Mouse (Mus musculus) CH12.LX (cell line): ENCODE data around the gene Mien1. TPM values are rescaled to one million over a fixed set of nuclear protein-coding genes. Genes with fewer than 3 reads are reported as not detected.

ENCODE experiments used
- DNase-seq: peaks from one replicate; pipeline ENCODE4 v3.0.0-alpha.2; 2013; ENCODE audit errors: extremely low read depth
- H3K27ac ChIP-seq: 2 replicates; pipeline ENCODE4 v1.5.1; 2012; ENCODE audit warnings: low read depth, mild to moderate bottlenecking, control low read depth, moderate library complexity; ENCODE audit not compliant: insufficient read depth
- H3K27me3 ChIP-seq: replicated peaks from 2 replicates; pipeline ENCODE3; 2012; ENCODE audit warnings: inconsistent platforms
- H3K36me3 ChIP-seq, 2 experiments: replicated peaks in 1 of 2; 2 replicates each; pipeline versions ENCODE3 to v1.6.1; 2012; ENCODE audit warnings: inconsistent platforms in 1 of 2, low read length in 1 of 2, mild to moderate bottlenecking in 1 of 2, mixed read lengths in 1 of 2, moderate library complexity in 1 of 2; ENCODE audit not compliant: control insufficient read depth in 1 of 2, insufficient read depth in 1 of 2
- H3K4me1 ChIP-seq, 2 experiments: 2 replicates each; pipeline ENCODE4 v1.6.1; 2012; ENCODE audit warnings: inconsistent platforms in 1 of 2, moderate library complexity in 1 of 2; ENCODE audit not compliant: insufficient read depth in 2 of 2, control insufficient read depth in 1 of 2
- H3K4me2 ChIP-seq: 2 replicates; pipeline ENCODE4 v1.6.1; 2012; ENCODE audit warnings: low read depth, mild to moderate bottlenecking, control low read depth; ENCODE audit not compliant: poor library complexity, insufficient read depth, severe bottlenecking
- H3K4me3 ChIP-seq, 3 experiments: fragments of 150-350 bp in 1 of 3; sonication (generic) in 1 of 3; replicated peaks in 1 of 3; 2 replicates each; pipeline versions ENCODE3 to v1.5.1; 2011 to 2012; ENCODE audit warnings: low read depth in 2 of 3, low read length in 2 of 3, mild to moderate bottlenecking in 2 of 3, moderate library complexity in 2 of 3, control low read depth in 1 of 3, improper control_type of control experiment in 1 of 3, inconsistent platforms in 1 of 3, mixed read lengths in 1 of 3; ENCODE audit not compliant: poor library complexity in 1 of 3
- H3K79me2 ChIP-seq: replicated peaks from 2 replicates; pipeline ENCODE4 v1.6.1; 2012; ENCODE audit warnings: mild to moderate bottlenecking, moderate library complexity; ENCODE audit not compliant: control insufficient read depth, poor library complexity, insufficient read depth, severe bottlenecking; ENCODE audit errors: extremely low read depth
- H3K9ac ChIP-seq: 2 replicates; pipeline ENCODE4 v1.6.1; 2012; ENCODE audit warnings: low read depth, mild to moderate bottlenecking, control low read depth, moderate library complexity; ENCODE audit not compliant: insufficient read depth
- H3K9me3 ChIP-seq: replicated peaks from 2 replicates; pipeline ENCODE3; 2012; ENCODE audit warnings: low read length, inconsistent platforms, mixed read lengths
- BHLHE40 ChIP-seq: IDR thresholded peaks from 2 replicates; pipeline ENCODE4 v1.6.1; 2011; ENCODE audit warnings: mild to moderate bottlenecking, low read depth, low read length, improper control_type of control experiment
- CHD1 ChIP-seq: IDR thresholded peaks from 2 replicates; pipeline ENCODE4 v1.6.1; 2012; ENCODE audit warnings: low read depth, low read length, improper control_type of control experiment, inconsistent platforms
- CHD2 ChIP-seq: IDR thresholded peaks from 2 replicates; pipeline ENCODE4 v1.6.1; 2011; ENCODE audit warnings: low read length, improper control_type of control experiment
- CTCF ChIP-seq, 2 experiments: IDR thresholded peaks in 1 of 2; conservative IDR thresholded peaks in 1 of 2; 2 replicates each; pipeline ENCODE4 v1.5.1; 2011 to 2012; ENCODE audit warnings: low read depth in 2 of 2, low read length in 2 of 2, improper control_type of control experiment in 1 of 2, inconsistent platforms in 1 of 2, mild to moderate bottlenecking in 1 of 2, moderate library complexity in 1 of 2
- E2F4 ChIP-seq: IDR thresholded peaks from 2 replicates; pipeline ENCODE4 v1.6.1; 2011; ENCODE audit warnings: low read depth, low read length, improper control_type of control experiment; ENCODE audit not compliant: insufficient replicate concordance
- ELF1 ChIP-seq: IDR thresholded peaks from 2 replicates; pipeline ENCODE4 v1.6.1; 2014; ENCODE audit warnings: low read depth, mild to moderate bottlenecking, inconsistent platforms, low read length, improper control_type of control experiment
- EP300 ChIP-seq: IDR thresholded peaks from 2 replicates; pipeline ENCODE4 v1.6.1; 2011; ENCODE audit warnings: low read length, improper control_type of control experiment
- ETS1 ChIP-seq: conservative IDR thresholded peaks from 2 replicates; pipeline ENCODE4 v1.6.1; 2012; ENCODE audit warnings: low read depth, mild to moderate bottlenecking, inconsistent platforms, low read length, improper control_type of control experiment, moderate library complexity
- GABPA ChIP-seq: IDR thresholded peaks from 2 replicates; pipeline ENCODE4 v1.6.1; 2012; ENCODE audit warnings: low read depth, low read length, improper control_type of control experiment, inconsistent platforms; ENCODE audit not compliant: insufficient replicate concordance
- HCFC1 ChIP-seq: IDR thresholded peaks from 2 replicates; pipeline ENCODE4 v1.6.1; 2012; ENCODE audit warnings: low read depth, mild to moderate bottlenecking, inconsistent platforms, low read length, improper control_type of control experiment
- IRF4 ChIP-seq: IDR thresholded peaks from 2 replicates; pipeline ENCODE4 v1.6.1; 2014; ENCODE audit warnings: low read depth, mild to moderate bottlenecking, inconsistent platforms, low read length, improper control_type of control experiment
- JUN ChIP-seq: IDR thresholded peaks from 2 replicates; pipeline ENCODE4 v1.6.1; 2011; ENCODE audit warnings: low read depth, mild to moderate bottlenecking, low read length, improper control_type of control experiment, moderate library complexity; ENCODE audit not compliant: insufficient read depth
- JUND ChIP-seq: conservative IDR thresholded peaks from 2 replicates; pipeline ENCODE4 v1.6.1; 2011; ENCODE audit warnings: low read depth, low read length, improper control_type of control experiment
- KAT2A ChIP-seq: IDR thresholded peaks from 2 replicates; pipeline ENCODE4 v1.6.1; 2012; ENCODE audit warnings: low read length, improper control_type of control experiment, inconsistent platforms; ENCODE audit not compliant: insufficient replicate concordance
- MAFK ChIP-seq: IDR thresholded peaks from 2 replicates; pipeline ENCODE4 v1.6.1; 2011; ENCODE audit warnings: low read length, improper control_type of control experiment; ENCODE audit not compliant: insufficient replicate concordance
- MAX ChIP-seq: IDR thresholded peaks from 2 replicates; pipeline ENCODE4 v1.6.1; 2011; ENCODE audit warnings: low read length, improper control_type of control experiment
- MAZ ChIP-seq: IDR thresholded peaks from 2 replicates; pipeline ENCODE4 v1.6.1; 2012; ENCODE audit warnings: low read depth, mild to moderate bottlenecking, inconsistent platforms, low read length, improper control_type of control experiment, moderate library complexity
- MEF2A ChIP-seq: IDR thresholded peaks from 2 replicates; pipeline ENCODE4 v1.6.1; 2014; ENCODE audit warnings: low read depth, mild to moderate bottlenecking, inconsistent platforms, low read length, improper control_type of control experiment, borderline replicate concordance
- MXI1 ChIP-seq: IDR thresholded peaks from 2 replicates; pipeline ENCODE4 v1.6.1; 2011; ENCODE audit warnings: mild to moderate bottlenecking, low read depth, low read length, improper control_type of control experiment
- MYC ChIP-seq: IDR thresholded peaks from 2 replicates; pipeline ENCODE4 v1.6.1; 2011; ENCODE audit warnings: low read depth, mild to moderate bottlenecking, improper control_type of control experiment, low read length
- NELFE ChIP-seq: IDR thresholded peaks from 2 replicates; pipeline ENCODE4 v1.6.1; 2011; ENCODE audit warnings: low read depth, low read length, improper control_type of control experiment
- NRF1 ChIP-seq: IDR thresholded peaks from 2 replicates; pipeline ENCODE4 v1.6.1; 2014; ENCODE audit warnings: low read depth, mild to moderate bottlenecking, inconsistent platforms, low read length, improper control_type of control experiment, moderate library complexity
- PAX5 ChIP-seq: IDR thresholded peaks from 2 replicates; pipeline ENCODE4 v1.6.1; 2012; ENCODE audit warnings: low read length, inconsistent platforms, mixed read lengths
- POLR2A ChIP-seq: IDR thresholded peaks from 2 replicates; pipeline ENCODE4 v1.6.1; 2011; ENCODE audit warnings: low read depth, mild to moderate bottlenecking, improper control_type of control experiment, low read length
- POLR2AphosphoS2 ChIP-seq: IDR thresholded peaks from 2 replicates; pipeline ENCODE4 v1.6.1; 2011; ENCODE audit warnings: low read depth, low read length, improper control_type of control experiment
- RAD21 ChIP-seq: IDR thresholded peaks from 2 replicates; pipeline ENCODE4 v1.6.1; 2011; ENCODE audit warnings: low read depth, mild to moderate bottlenecking, low read length, improper control_type of control experiment, moderate library complexity
- RCOR1 ChIP-seq: conservative IDR thresholded peaks from 2 replicates; pipeline ENCODE4 v1.6.1; 2012; ENCODE audit warnings: low read depth, mild to moderate bottlenecking, inconsistent platforms, low read length, improper control_type of control experiment
- SIN3A ChIP-seq: IDR thresholded peaks from 2 replicates; pipeline ENCODE4 v1.6.1; 2012; ENCODE audit warnings: low read length, improper control_type of control experiment, inconsistent platforms
- SMC3 ChIP-seq: IDR thresholded peaks from 2 replicates; pipeline ENCODE4 v1.6.1; 2011; ENCODE audit warnings: low read depth, low read length, improper control_type of control experiment
- TBP ChIP-seq: conservative IDR thresholded peaks from 2 replicates; pipeline ENCODE4 v1.6.1; 2011; ENCODE audit warnings: low read depth, low read length, improper control_type of control experiment
- TCF12 ChIP-seq: IDR thresholded peaks from 2 replicates; pipeline ENCODE4 v1.6.1; 2014; ENCODE audit warnings: low read depth, mild to moderate bottlenecking, inconsistent platforms, low read length, improper control_type of control experiment
- UBTF ChIP-seq: IDR thresholded peaks from 2 replicates; pipeline ENCODE4 v1.6.1; 2012; ENCODE audit warnings: low read depth, mild to moderate bottlenecking, inconsistent platforms, low read length, improper control_type of control experiment, moderate library complexity
- USF1 ChIP-seq: IDR thresholded peaks from 2 replicates; pipeline ENCODE4 v1.6.1; 2014; ENCODE audit warnings: low read depth, mild to moderate bottlenecking, inconsistent platforms, low read length, improper control_type of control experiment
- USF2 ChIP-seq: conservative IDR thresholded peaks from 2 replicates; pipeline ENCODE4 v1.6.1; 2011; ENCODE audit warnings: low read depth, low read length, improper control_type of control experiment
- ZC3H11A ChIP-seq: IDR thresholded peaks from 2 replicates; pipeline ENCODE4 v1.6.1; 2012; ENCODE audit warnings: low read depth, mild to moderate bottlenecking, inconsistent platforms, low read length, improper control_type of control experiment
- ZKSCAN1 ChIP-seq: IDR thresholded peaks from 2 replicates; pipeline ENCODE4 v1.6.1; 2012; ENCODE audit warnings: low read depth, inconsistent platforms, low read length, improper control_type of control experiment, borderline replicate concordance
- ZMIZ1 ChIP-seq: IDR thresholded peaks from 2 replicates; pipeline ENCODE4 v1.6.1; 2012; ENCODE audit warnings: low read depth, mild to moderate bottlenecking, inconsistent platforms, low read length, improper control_type of control experiment
- ZNF384 ChIP-seq: IDR thresholded peaks from 2 replicates; pipeline ENCODE4 v1.6.1; 2012; ENCODE audit warnings: low read depth, low read length, improper control_type of control experiment, inconsistent platforms
- dilution Hi-C: fragments of 300-500 bp; cut with MboI; formaldehyde crosslinking; loops from 2 replicates; pipeline ENCODE4 v1.14.3; 2020; ENCODE audit warnings: low sequenced_read_pairs; ENCODE audit not compliant: extremely low pct_unique_long_range_greater_than_20kb, extremely low pct_ligation_motif_present
- in situ Hi-C: fragments of 300-500 bp; cut with MboI; formaldehyde crosslinking; loops from 3 replicates; pipeline ENCODE4 v1.14.3; 2019; ENCODE audit warnings: low sequenced_read_pairs, low pct_ligation_motif_present, low pct_unique_long_range_greater_than_20kb, mixed read lengths
- polyA plus RNA-seq: library from polyadenylated mRNA; unstranded; fragments of >175 nt; gene quantifications from 2 replicates; pipeline ENCODE4 v1.2.1, GENCODE M21; 2012; ENCODE audit warnings: low read depth; ENCODE audit not compliant: insufficient read length
- total RNA-seq, 2 experiments: library from RNA; depleted of rRNA; stranded (reverse); fragments of 300-350 nt in 1 of 2; fragments of >200 nt in 1 of 2; gene quantifications; 2 replicates each; pipeline ENCODE4 v1.2.3; 2012 to 2014

Gene Mien1
- total and polyA plus RNA-seq, 3 experiments = 84.7 to 129 (median 94.6) TPM

GRCm38 (mm10) chr11:98477011-98477701 lies 38.4 kb upstream of the Mien1 start:
- peaks cover 9 to 40% of the 10 kb centered on the region in 2 experiments for H3K36me3 ChIP-seq
- peaks cover 33 to 61% of the 10 kb centered on the region in 2 experiments for H3K4me1 ChIP-seq
- peak overlapping the region; percentile 75 for H3K4me2 ChIP-seq
- H3K27ac ChIP-seq = peak overlapping the region; percentile 99
- peak overlapping the region; percentile 96 for H3K9ac ChIP-seq
- TF ChIP-seq JUND = peak; percentile 96
- TF ChIP-seq UBTF = peak; percentile 62; the same call in 1 of the 2 replicates
- peak; percentile 10 for TF ChIP-seq MAX
- no peak for TF ChIP-seq E2F4
- 0 out of 2 replicates have a peak, but pooled peaks have one; percentile 73 for TF ChIP-seq KAT2A
- TF ChIP-seq MEF2A = peak; percentile 94
- TF ChIP-seq RCOR1 = peak; percentile 96
- peak; percentile 87 for TF ChIP-seq TBP
- TF ChIP-seq HCFC1 = peak; percentile 48; the same call in 1 of the 2 replicates
- peak; percentile 88 for TF ChIP-seq MYC
- no peak for TF ChIP-seq ZC3H11A
- peak; percentile 6 for TF ChIP-seq RAD21
- peak; percentile 99 for TF ChIP-seq MAZ
- no peak for TF ChIP-seq CTCF (conservative IDR thresholded peaks at IDR 0.05 in 1 of 2, IDR thresholded peaks at IDR 0.05 in 1 of 2; ENCODE audit: low read depth in 2 of 2, low read length in 2 of 2)
- no peak; the same call in 1 of the 2 replicates for TF ChIP-seq CHD1
- TF ChIP-seq SIN3A = peak; percentile 95
- no peak for TF ChIP-seq PAX5
- TF ChIP-seq ZMIZ1 = peak; percentile 80
- peak; percentile 29; the same call in 1 of the 2 replicates for TF ChIP-seq SMC3
- TF ChIP-seq NRF1 = 0 out of 2 replicates have a peak, but pooled peaks have one; percentile 16
- no peak for TF ChIP-seq POLR2AphosphoS2
- 0 out of 2 replicates have a peak, but pooled peaks have one; percentile 6 for TF ChIP-seq USF2
- peak; percentile 99 for TF ChIP-seq TCF12
- TF ChIP-seq ELF1 = peak; percentile 80
- peak; percentile 62; the same call in 1 of the 2 replicates for TF ChIP-seq NELFE
- no peak for TF ChIP-seq ZKSCAN1
- TF ChIP-seq MAFK = 0 out of 2 replicates have a peak, but pooled peaks have one; percentile 43
- TF ChIP-seq JUN = peak; percentile 88
- TF ChIP-seq ZNF384 = peak; percentile 99
- TF ChIP-seq CHD2 = peak; percentile 91
- peak; percentile 99 for TF ChIP-seq BHLHE40
- peak; percentile 98 for TF ChIP-seq IRF4
- peak; percentile 81 for TF ChIP-seq MXI1
- TF ChIP-seq ETS1 = peak; percentile 95
- no peak for TF ChIP-seq USF1
- TF ChIP-seq GABPA = no peak; the same call in 1 of the 2 replicates
- TF ChIP-seq POLR2A = peak; percentile 77
- peak; percentile 97 for TF ChIP-seq EP300
- no peaks in the 10 kb centered on the region for H3K9me3 ChIP-seq
- peak; percentile 99 for DNase-seq
- H3K27me3 ChIP-seq = no peaks in the 10 kb centered on the region
- dilution Hi-C loops (no loop called here), in situ Hi-C loops (loop anchor here (5.0 kb wide), 1 partner anchor 70 kb away; the partner anchor contains the start of gene Ikzf3)
- H3K4me3 ChIP-seq = peak overlapping the region; percentile 54 to 88 (median 83)
- peaks cover 40% of the 10 kb centered on the region for H3K79me2 ChIP-seq
